Mouse (Mus musculus) gastrocnemius, adult 8-10 months (tissue): Measurements from ENCODE around the gene Fam53a. TPM values are rescaled to one million over a fixed set of nuclear protein-coding genes. Genes with fewer than 3 reads are reported as not detected.

Experiments used
- total RNA-seq, 4 experiments: library from RNA; stranded (reverse); gene quantifications; 2 replicates each; pipeline ENCODE4 v1.2.4; 2022

The Fam53a gene
- total RNA-seq, 4 experiments from 2014 or later = 62.3 to 84.8 (median 69.4) TPM

Other genes with a start within 250 kb of the Fam53a start
- not detected for gene Nkx1-1, start 195.7 kb downstream of the Fam53a start, total RNA-seq
- gene Gm9903, start 290 bp upstream of the Fam53a start, total RNA-seq = under 1 TPM in 3 of 4 experiments, not detected in 1; 0.27 to 0.46 (median 0.46) TPM
- gene Slbp, start 22.9 kb upstream of the Fam53a start, total RNA-seq = 1 to 10 TPM; 5.8 to 6.4 (median 6.0) TPM
- 1 to 10 TPM in 3 of 4 experiments, under 1 TPM in 1; 0.88 to 1.8 (median 1.2) TPM for gene Tacc3, start 28.5 kb upstream of the Fam53a start, total RNA-seq
- gene Tmem129, start 28.8 kb upstream of the Fam53a start, total RNA-seq = 10 to 100 TPM in 2 of 4 experiments, 1 to 10 TPM in 2; 9.2 to 11.3 (median 10.1) TPM
- gene Fgfr3, start 92.0 kb upstream of the Fam53a start, total RNA-seq = 1 to 10 TPM; 1.6 to 4.7 (median 1.9) TPM
- gene Letm1, start 153.2 kb upstream of the Fam53a start, total RNA-seq = 10 to 100 TPM; 69.8 to 82.0 (median 73.8) TPM
- gene Nsd2, start 191.1 kb upstream of the Fam53a start, total RNA-seq = 10 to 100 TPM in 3 of 4 experiments, 1 to 10 TPM in 1; 7.4 to 12.7 (median 11.2) TPM